Mouse (Mus musculus): ENCODE data around the gene Gp5. TPM values are rescaled to one million over a fixed set of nuclear protein-coding genes. Genes with fewer than 3 reads are reported as not detected.
"Not testable (repeated sequence)": the region's sequence is repeated elsewhere in the genome, so short reads cannot be mapped to it uniquely, and the experiment has no call there.

The Gp5 gene
- polyA plus RNA-seq (2014; fragmentation: Nextera tagmentation; extraction: Ambion mirVana), result 0.32 and 0.56 TPM in 2 replicates

- peaks cover 52% of the 10 kb centered on the region for H3K27me3 ChIP-seq (replicated peaks; ENCODE audit: control insufficient read depth, insufficient read depth, low read length)
- ATAC-seq (ENCODE audit: low read depth), result no peak
These were observed at the start of gene Gp5 for GRCm38 (mm10) chr16:30310647-30311046. Gene Gp5 (minus strand): TSS chr16:30310779.

GRCm38 (mm10) chr16:30353489-30353888 lies 42.9 kb upstream of the Gp5 start:
- ATAC-seq (ENCODE audit: low read depth); H3K27me3 ChIP-seq (replicated peaks; ENCODE audit: control insufficient read depth, insufficient read depth, low read length); H3K9me3 ChIP-seq (ENCODE audit: control insufficient read depth, low read length); H3K4me2 ChIP-seq (ENCODE audit: low read depth, low read length); H3K4me1 ChIP-seq (ENCODE audit: control insufficient read depth, insufficient read depth, low read length); DNase-seq (ENCODE audit: low spot score); H3K9ac ChIP-seq (ENCODE audit: low read depth, low read length); H3K4me3 ChIP-seq (ENCODE audit: low read depth, low read length); H3K27ac ChIP-seq (replicated peaks; ENCODE audit: low read depth, low read length): not testable (repeated sequence)
- H3K36me3 ChIP-seq (ENCODE audit: control insufficient read depth, insufficient read depth, low read length), result peaks cover 43% of the 10 kb centered on the region
- WGBS, result 96% methylated on average over 11 of the region's 11 CpGs

More at GRCm38 (mm10) chr16:30310647-30311046, at the start of gene Gp5:
- peak within 1 kb of the TSS; percentile 64 for H3K4me3 ChIP-seq (ENCODE audit: low read depth, low read length)
- peak within 1 kb of the TSS; percentile 58; the same call in 1 of the 2 replicates for H3K9ac ChIP-seq (ENCODE audit: low read depth, low read length)
- peak within 1 kb of the TSS; percentile 99 for H3K4me2 ChIP-seq (ENCODE audit: low read depth, low read length)
- no peaks in the 10 kb centered on the region for H3K9me3 ChIP-seq (ENCODE audit: control insufficient read depth, low read length)
- DNase-seq (ENCODE audit: low spot score), result no peak
- H3K4me1 ChIP-seq (ENCODE audit: control insufficient read depth, insufficient read depth, low read length), result peaks cover 10% of the 10 kb centered on the region; the same call in 1 of the 2 replicates
- 0 out of 2 replicates have a peak, but pooled peaks cover 3% of the 10 kb centered on the region for H3K36me3 ChIP-seq (ENCODE audit: control insufficient read depth, insufficient read depth, low read length)
- no peak within 1 kb of the TSS for H3K27ac ChIP-seq (replicated peaks; ENCODE audit: low read depth, low read length)

DNA sequence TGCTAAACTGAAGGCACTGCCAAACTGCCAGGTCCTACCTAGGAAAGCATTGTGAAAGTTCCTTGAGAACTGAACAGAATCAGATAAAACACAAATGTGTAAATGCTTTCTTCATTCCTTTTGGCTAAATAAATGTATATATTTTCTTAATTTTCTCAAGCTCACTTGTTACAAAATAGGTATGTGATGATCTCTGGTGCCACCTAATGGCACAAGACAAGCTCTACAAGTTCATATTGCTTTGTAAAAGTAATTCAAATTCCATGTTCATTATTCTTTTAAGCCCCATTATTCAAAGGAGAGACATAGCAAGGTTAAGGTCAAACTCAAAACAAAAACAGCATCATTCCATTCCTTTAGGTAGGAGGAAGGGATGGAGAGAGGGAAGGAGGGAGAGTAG lies 3.7 kb upstream of the Gp5 start:
- no peak overlapping the region for H3K4me3 ChIP-seq (ENCODE audit: low read depth, low read length)
- H3K9ac ChIP-seq (ENCODE audit: low read depth, low read length), result no peak overlapping the region
- peak; percentile 65 for DNase-seq (ENCODE audit: low spot score)
- H3K36me3 ChIP-seq (ENCODE audit: control insufficient read depth, insufficient read depth, low read length), result 0 out of 2 replicates have a peak, but pooled peaks cover 8% of the 10 kb centered on the region
- H3K27me3 ChIP-seq (replicated peaks; ENCODE audit: control insufficient read depth, insufficient read depth, low read length), result peaks cover 18% of the 10 kb centered on the region
- H3K4me1 ChIP-seq (ENCODE audit: control insufficient read depth, insufficient read depth, low read length), result peaks cover 8% of the 10 kb centered on the region; the same call in 1 of the 2 replicates
- H3K9me3 ChIP-seq (ENCODE audit: control insufficient read depth, low read length), result no peaks in the 10 kb centered on the region
- no peak for ATAC-seq (ENCODE audit: low read depth)
- H3K4me2 ChIP-seq (ENCODE audit: low read depth, low read length), result no peak overlapping the region
- H3K27ac ChIP-seq (replicated peaks; ENCODE audit: low read depth, low read length), result no peak overlapping the region

DNA sequence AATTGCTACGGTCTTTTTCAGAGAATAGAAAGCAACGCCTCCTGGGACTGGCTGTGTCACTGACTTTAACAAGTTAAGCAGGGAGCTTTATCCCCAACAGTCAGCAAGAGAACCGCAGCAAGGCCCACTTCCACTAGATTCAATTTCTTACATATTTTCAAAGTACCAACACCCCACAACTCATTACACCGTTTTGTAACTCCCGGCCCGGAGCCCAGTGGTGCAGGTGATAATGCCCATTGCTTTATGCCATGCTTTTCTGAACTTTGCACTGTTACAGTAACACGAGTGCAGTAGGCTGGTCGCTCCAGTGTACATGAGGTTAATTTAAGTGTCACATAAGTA lies 436 bp downstream of the Gp5 start:
- Histone ChIP-seq H3K4me3 (ENCODE audit: low read depth, low read length) (peak overlapping the region; percentile 64; the same call in 1 of the 2 replicates), H3K27me3 (replicated peaks; ENCODE audit: control insufficient read depth, insufficient read depth, low read length) (peaks cover 55% of the 10 kb centered on the region), H3K4me1 (ENCODE audit: control insufficient read depth, insufficient read depth, low read length) (peaks cover 10% of the 10 kb centered on the region; the same call in 1 of the 2 replicates), H3K4me2 (ENCODE audit: low read depth, low read length) (peak overlapping the region; percentile 99; the same call in 1 of the 2 replicates), H3K27ac (replicated peaks; ENCODE audit: low read depth, low read length) (no peak overlapping the region), H3K9ac (ENCODE audit: low read depth, low read length) (no peak overlapping the region), H3K9me3 (ENCODE audit: control insufficient read depth, low read length) (no peaks in the 10 kb centered on the region), H3K36me3 (ENCODE audit: control insufficient read depth, insufficient read depth, low read length) (no peaks in the 10 kb centered on the region)
- DNase-seq (ENCODE audit: low spot score), result no peak
- no peak for ATAC-seq (ENCODE audit: low read depth)
- 52% methylated on average over 8 of the region's 8 CpGs for WGBS

DNA sequence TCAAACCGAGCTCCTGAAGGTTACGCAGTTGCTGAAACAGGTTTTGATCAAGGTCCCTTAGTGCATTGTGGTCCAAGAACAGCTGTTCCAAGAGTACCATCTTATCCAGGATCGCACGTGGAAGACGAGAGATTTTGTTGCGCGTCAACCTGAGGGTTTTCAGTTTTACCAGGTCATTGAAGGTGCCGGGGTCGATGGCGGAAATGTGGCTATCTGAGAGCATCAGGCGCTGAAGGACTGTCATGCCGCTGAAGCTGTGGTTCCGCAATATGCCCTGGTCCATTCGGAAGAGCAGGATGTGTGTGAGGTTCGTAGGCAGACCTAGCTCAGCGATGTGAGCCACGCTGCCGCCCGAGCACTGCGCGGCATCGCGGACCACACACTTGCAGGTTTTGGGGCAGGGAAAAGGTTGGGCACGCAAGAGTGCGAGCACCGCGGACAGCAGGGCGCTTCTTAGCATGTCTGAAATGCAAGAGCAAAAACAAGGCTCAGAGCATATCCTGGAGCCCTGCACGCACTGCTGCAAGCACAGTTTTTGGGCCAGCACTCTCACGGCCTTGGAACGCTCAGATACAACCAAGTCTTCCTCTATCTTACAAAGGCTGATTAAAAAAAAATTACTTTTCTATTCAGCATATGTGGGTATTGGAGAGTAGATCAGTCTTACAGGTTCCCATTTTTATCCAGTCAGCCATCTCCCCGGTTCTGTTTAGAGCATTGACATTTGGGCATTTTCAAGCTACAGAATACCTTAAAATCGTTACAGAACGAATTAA lies 996 bp downstream of the Gp5 start:
- ATAC-seq (ENCODE audit: low read depth) (no peak), DNase-seq (ENCODE audit: low spot score) (no peak)
- H3K4me2 ChIP-seq (ENCODE audit: low read depth, low read length), result peak overlapping the region; percentile 99
- peaks cover 10% of the 10 kb centered on the region; the same call in 1 of the 2 replicates for H3K4me1 ChIP-seq (ENCODE audit: control insufficient read depth, insufficient read depth, low read length)
- no peaks in the 10 kb centered on the region for H3K36me3 ChIP-seq (ENCODE audit: control insufficient read depth, insufficient read depth, low read length)
- peaks cover 55% of the 10 kb centered on the region for H3K27me3 ChIP-seq (replicated peaks; ENCODE audit: control insufficient read depth, insufficient read depth, low read length)
- WGBS, result 4% methylated on average over 34 of the region's 34 CpGs
- no peak overlapping the region for H3K27ac ChIP-seq (replicated peaks; ENCODE audit: low read depth, low read length)
- peak overlapping the region; percentile 64 for H3K4me3 ChIP-seq (ENCODE audit: low read depth, low read length)
- no peaks in the 10 kb centered on the region for H3K9me3 ChIP-seq (ENCODE audit: control insufficient read depth, low read length)
- H3K9ac ChIP-seq (ENCODE audit: low read depth, low read length), result peak overlapping the region; percentile 58

GRCm38 (mm10) chr16:30308616-30309394 lies 1.8 kb downstream of the Gp5 start:
- peak; percentile 74 for DNase-seq (ENCODE audit: low spot score)
- H3K9ac ChIP-seq (ENCODE audit: low read depth, low read length), result peak overlapping the region; percentile 58
- H3K27me3 ChIP-seq (replicated peaks; ENCODE audit: control insufficient read depth, insufficient read depth, low read length), result peaks cover 55% of the 10 kb centered on the region
- peak overlapping the region; percentile 64 for H3K4me3 ChIP-seq (ENCODE audit: low read depth, low read length)
- peak; percentile 81 for ATAC-seq (ENCODE audit: low read depth)
- H3K27ac ChIP-seq (replicated peaks; ENCODE audit: low read depth, low read length), result no peak overlapping the region
- H3K9me3 ChIP-seq (ENCODE audit: control insufficient read depth, low read length), result no peaks in the 10 kb centered on the region
- H3K36me3 ChIP-seq (ENCODE audit: control insufficient read depth, insufficient read depth, low read length), result no peaks in the 10 kb centered on the region
- WGBS, result under 1% methylated on average over 44 of the region's 72 CpGs
- peak overlapping the region; percentile 99 for H3K4me2 ChIP-seq (ENCODE audit: low read depth, low read length)
- peaks cover 10% of the 10 kb centered on the region; the same call in 1 of the 2 replicates for H3K4me1 ChIP-seq (ENCODE audit: control insufficient read depth, insufficient read depth, low read length)

DNA sequence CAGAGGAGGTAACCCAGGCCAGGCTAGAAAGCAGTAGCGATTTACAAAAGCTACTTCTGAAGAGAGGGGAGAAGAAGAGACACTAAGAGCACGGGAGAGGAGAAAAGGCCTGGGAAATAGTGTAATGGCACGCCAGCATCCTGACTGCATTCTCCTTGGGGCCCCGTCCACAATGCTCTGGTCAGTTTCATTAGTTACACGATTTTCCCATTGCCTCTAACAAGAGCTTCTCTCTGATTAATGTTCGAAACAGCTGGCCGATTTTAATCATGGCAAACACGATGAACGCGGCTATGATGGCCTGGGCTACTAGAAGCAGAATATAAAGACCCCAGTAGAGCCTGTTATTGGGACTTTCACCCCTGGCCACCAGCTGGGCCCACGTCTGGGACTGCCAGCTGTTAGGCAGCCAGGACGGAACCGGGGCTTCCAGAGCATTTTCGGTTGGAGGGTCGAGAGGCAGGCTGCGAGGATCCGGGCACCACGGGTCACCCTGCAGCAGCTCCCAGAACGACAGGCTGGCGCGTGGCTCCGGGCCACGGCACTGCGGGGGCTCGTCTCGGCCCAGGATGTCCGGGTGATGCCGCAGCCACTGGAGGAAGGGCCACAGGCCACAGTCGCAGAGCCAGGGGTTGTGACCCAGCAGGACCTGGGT lies 2.5 kb downstream of the Gp5 start:
- WGBS, result 19% methylated on average over 22 of the region's 29 CpGs
- peaks cover 10% of the 10 kb centered on the region; the same call in 1 of the 2 replicates for H3K4me1 ChIP-seq (ENCODE audit: control insufficient read depth, insufficient read depth, low read length)
- ATAC-seq (ENCODE audit: low read depth) (no peak), DNase-seq (ENCODE audit: low spot score) (no peak)
- H3K9me3 ChIP-seq (ENCODE audit: control insufficient read depth, low read length), result no peaks in the 10 kb centered on the region
- peak overlapping the region; percentile 99 for H3K4me2 ChIP-seq (ENCODE audit: low read depth, low read length)
- peaks cover 55% of the 10 kb centered on the region for H3K27me3 ChIP-seq (replicated peaks; ENCODE audit: control insufficient read depth, insufficient read depth, low read length)
- no peaks in the 10 kb centered on the region for H3K36me3 ChIP-seq (ENCODE audit: control insufficient read depth, insufficient read depth, low read length)
- H3K9ac ChIP-seq (ENCODE audit: low read depth, low read length), result peak overlapping the region; percentile 58
- H3K27ac ChIP-seq (replicated peaks; ENCODE audit: low read depth, low read length), result no peak overlapping the region
- peak overlapping the region; percentile 64 for H3K4me3 ChIP-seq (ENCODE audit: low read depth, low read length)

DNA sequence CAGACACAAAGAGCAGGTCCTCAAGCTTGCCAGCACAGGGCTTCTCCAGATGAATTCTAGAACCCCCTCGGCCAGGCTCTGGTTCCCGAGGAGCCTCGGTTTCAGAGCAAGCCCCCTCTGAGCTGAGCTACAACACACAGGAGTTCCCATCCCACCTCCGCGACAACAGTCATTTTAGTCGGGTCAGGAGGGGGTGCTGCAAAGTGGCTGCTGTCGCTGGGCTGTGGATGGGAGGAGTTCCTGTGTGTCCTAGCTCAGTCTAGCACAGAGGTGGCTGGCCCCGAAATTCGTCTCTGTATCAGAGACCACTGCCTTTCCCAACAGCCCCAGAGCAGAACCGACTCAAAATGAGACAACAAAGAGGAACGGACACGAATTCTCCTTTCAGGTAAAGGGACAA lies 3.3 kb downstream of the Gp5 start:
- H3K36me3 ChIP-seq (ENCODE audit: control insufficient read depth, insufficient read depth, low read length), result no peaks in the 10 kb centered on the region
- peaks cover 10% of the 10 kb centered on the region; the same call in 1 of the 2 replicates for H3K4me1 ChIP-seq (ENCODE audit: control insufficient read depth, insufficient read depth, low read length)
- H3K27me3 ChIP-seq (replicated peaks; ENCODE audit: control insufficient read depth, insufficient read depth, low read length), result peaks cover 55% of the 10 kb centered on the region
- DNase-seq (ENCODE audit: low spot score) (no peak), ATAC-seq (ENCODE audit: low read depth) (no peak)
- no peak overlapping the region for H3K4me2 ChIP-seq (ENCODE audit: low read depth, low read length)
- H3K4me3 ChIP-seq (ENCODE audit: low read depth, low read length), result no peak overlapping the region
- H3K27ac ChIP-seq (replicated peaks; ENCODE audit: low read depth, low read length), result no peak overlapping the region
- WGBS, result 46% methylated on average over 11 of the region's 12 CpGs
- no peak overlapping the region for H3K9ac ChIP-seq (ENCODE audit: low read depth, low read length)
- no peaks in the 10 kb centered on the region for H3K9me3 ChIP-seq (ENCODE audit: control insufficient read depth, low read length)

All from embryonic facial prominence, embryonic 14.5 days (tissue).